Mouse (Mus musculus) midbrain, postnatal 0 days (tissue): ENCODE measurements around the gene Nlrc5. TPM values are rescaled to one million over a fixed set of nuclear protein-coding genes. Genes with fewer than 3 reads are reported as not detected.

Experiments
- ATAC-seq: fragments of 200-750 bp; cut with Nextera tagmentation; 2 replicates; pipeline ENCODE4 v1.8.0; 2017; ENCODE audit warnings: moderate number of reproducible peaks, mild to moderate bottlenecking, moderate TSS enrichment, moderate library complexity; ENCODE audit not compliant: low FRiP score
- DNase-seq: peaks from one replicate; pipeline ENCODE4 v3.0.0-alpha.2; 2015; ENCODE audit warnings: low spot score
- H3K27ac ChIP-seq: fragments of 300-500 bp; sonication (generic); 2 replicates; pipeline ENCODE4 v1.5.1; 2014; ENCODE audit warnings: low read depth, mild to moderate bottlenecking, low read length, mixed read lengths
- H3K27me3 ChIP-seq: fragments of 300-500 bp; sonication (generic); 2 replicates; pipeline ENCODE4 v1.6.1; 2014; ENCODE audit warnings: low read length, control low read depth, mixed read lengths; ENCODE audit not compliant: insufficient read depth
- H3K36me3 ChIP-seq: fragments of 300-500 bp; sonication (generic); 2 replicates; pipeline ENCODE4 v1.6.1; 2014; ENCODE audit warnings: low read length, control low read depth, mixed read lengths; ENCODE audit not compliant: insufficient read depth
- H3K4me1 ChIP-seq: fragments of 300-500 bp; sonication (generic); 2 replicates; pipeline ENCODE4 v1.6.1; 2014; ENCODE audit warnings: mild to moderate bottlenecking, control low read depth, antibody characterized with exemption, low read length, mixed read lengths; ENCODE audit not compliant: insufficient read depth
- H3K4me2 ChIP-seq: fragments of 300-500 bp; sonication (generic); 2 replicates; pipeline ENCODE4 v1.6.1; 2014; ENCODE audit warnings: low read depth, mild to moderate bottlenecking, low read length, mixed read lengths; ENCODE audit not compliant: poor library complexity, severe bottlenecking
- H3K4me3 ChIP-seq: fragments of 300-500 bp; sonication (generic); 2 replicates; pipeline ENCODE4 v1.5.1; 2014; ENCODE audit warnings: low read depth, mild to moderate bottlenecking, low read length, moderate library complexity
- H3K9ac ChIP-seq: fragments of 300-500 bp; sonication (generic); replicated peaks from 2 replicates; pipeline ENCODE4 v1.6.1; 2014; ENCODE audit warnings: mild to moderate bottlenecking, low read length, moderate library complexity, mixed read lengths; ENCODE audit not compliant: poor library complexity, severe bottlenecking
- H3K9me3 ChIP-seq: fragments of 300-500 bp; sonication (generic); 2 replicates; pipeline ENCODE4 v1.6.1; 2016; ENCODE audit warnings: low read length, control low read depth
- CTCF ChIP-seq: IDR thresholded peaks from 2 replicates; pipeline ENCODE4 v1.5.1; 2016; ENCODE audit warnings: antibody characterized with exemption, mild to moderate bottlenecking
- WGBS: fragments of 180-500 bp; shearing (Covaris S2); extraction: QIAGEN DNeasy Blood & Tissue Kit; methylation state at CpG from one replicate; pipeline ENCODE4 v1.1.7; 2014; 5-methylcytosine and 5-hydroxymethylcytosine counted together
- polyA plus RNA-seq: library from polyadenylated mRNA; unstranded; fragments of >200 nt; fragmentation: Nextera tagmentation; extraction: Ambion mirVana; gene quantifications from 2 replicates; pipeline ENCODE4 v1.2.1, GENCODE M21; 2015
- total RNA-seq: library from RNA; depleted of rRNA; stranded (reverse); fragments of >200 nt; gene quantifications from 2 replicates; pipeline ENCODE4 v1.2.3, GENCODE M21; 2014

Nlrc5 gene
- total and polyA plus RNA-seq, 2 experiments from 2014 or later = 0.22 to 0.63 TPM

- H3K27ac ChIP-seq = no peak overlapping the region
- H3K4me3 ChIP-seq = no peak overlapping the region
- ATAC-seq (no peak), DNase-seq (no peak)
- no peaks in the 10 kb centered on the region for H3K9me3 ChIP-seq
- no peaks in the 10 kb centered on the region for H3K36me3 ChIP-seq
- no peak overlapping the region for H3K9ac ChIP-seq
- H3K4me2 ChIP-seq = no peak overlapping the region
- no peaks in the 10 kb centered on the region for H3K4me1 ChIP-seq
- no peaks in the 10 kb centered on the region for H3K27me3 ChIP-seq
- no peak for TF ChIP-seq CTCF
- 88% methylated on average over 5 of the region's 5 CpGs for WGBS
These were observed 21.9 kb downstream of the Nlrc5 start for GRCm38 (mm10) chr8:94456071-94456470.

GRCm38 (mm10) chr8:94458567-94458966, 24.4 kb downstream of the Nlrc5 start:
- WGBS = 66% methylated on average over 2 of the region's 2 CpGs
- Histone ChIP-seq H3K4me1 (no peaks in the 10 kb centered on the region), H3K9ac (no peak overlapping the region)

GRCm38 (mm10) chr8:94469656-94470055, 35.5 kb downstream of the Nlrc5 start:
- 78% methylated on average over 5 of the region's 5 CpGs for WGBS
- Histone ChIP-seq H3K9me3 (no peaks in the 10 kb centered on the region), H3K27ac (no peak overlapping the region), H3K9ac (no peak overlapping the region), H3K4me2 (no peak overlapping the region), H3K4me3 (no peak overlapping the region), H3K27me3 (no peaks in the 10 kb centered on the region), H3K36me3 (no peaks in the 10 kb centered on the region), H3K4me1 (no peaks in the 10 kb centered on the region)
- ATAC-seq = no peak
- DNase-seq = no peak
- no peak for TF ChIP-seq CTCF

More at GRCm38 (mm10) chr8:94458567-94458966, 24.4 kb downstream of the Nlrc5 start:
- Histone ChIP-seq H3K27me3 (no peaks in the 10 kb centered on the region), H3K9me3 (no peaks in the 10 kb centered on the region), H3K36me3 (no peaks in the 10 kb centered on the region), H3K27ac (no peak overlapping the region), H3K4me3 (no peak overlapping the region), H3K4me2 (no peak overlapping the region)
- ATAC-seq = no peak
- no peak for DNase-seq
- TF ChIP-seq CTCF = no peak

- ATAC-seq (no peak), DNase-seq (no peak)
- Histone ChIP-seq H3K9ac (no peak overlapping the region), H3K4me2 (no peak overlapping the region), H3K4me3 (no peak overlapping the region), H3K27ac (no peak overlapping the region), H3K36me3 (no peaks in the 10 kb centered on the region), H3K9me3 (no peaks in the 10 kb centered on the region), H3K27me3 (no peaks in the 10 kb centered on the region), H3K4me1 (no peaks in the 10 kb centered on the region)
- WGBS = 70% methylated on average over 2 of the region's 2 CpGs
- no peak for TF ChIP-seq CTCF
These were observed 36.6 kb downstream of the Nlrc5 start for GRCm38 (mm10) chr8:94470794-94471193.

- H3K4me1 ChIP-seq = no peaks in the 10 kb centered on the region
- H3K36me3 ChIP-seq = no peaks in the 10 kb centered on the region
- H3K27ac ChIP-seq = no peak overlapping the region
- WGBS = 97% methylated on average over 1 of the region's 1 CpGs
- DNase-seq (no peak), ATAC-seq (no peak)
- H3K4me3 ChIP-seq = no peak overlapping the region
- no peaks in the 10 kb centered on the region for H3K9me3 ChIP-seq
- H3K27me3 ChIP-seq = no peaks in the 10 kb centered on the region
- no peak overlapping the region for H3K9ac ChIP-seq
- TF ChIP-seq CTCF = no peak
- H3K4me2 ChIP-seq = no peak overlapping the region
These were observed 37.1 kb downstream of the Nlrc5 start for GRCm38 (mm10) chr8:94471281-94471680.

- 86% methylated on average over 8 of the region's 8 CpGs for WGBS
These were observed 38.6 kb downstream of the Nlrc5 start for GRCm38 (mm10) chr8:94472741-94473140.

More at GRCm38 (mm10) chr8:94472741-94473140, 38.6 kb downstream of the Nlrc5 start:
- Histone ChIP-seq H3K9me3 (no peaks in the 10 kb centered on the region), H3K27me3 (no peaks in the 10 kb centered on the region), H3K9ac (no peak overlapping the region), H3K27ac (no peak overlapping the region), H3K4me1 (no peaks in the 10 kb centered on the region), H3K4me2 (no peak overlapping the region), H3K36me3 (no peaks in the 10 kb centered on the region), H3K4me3 (no peak overlapping the region)
- no peak for TF ChIP-seq CTCF
- DNase-seq = no peak
- no peak for ATAC-seq
